Mouse (Mus musculus): ENCODE measurements around the gene Limch1. TPM values are rescaled to one million over a fixed set of nuclear protein-coding genes. Genes with fewer than 3 reads are reported as not detected.

The Limch1 gene
- polyA plus RNA-seq, 1 experiment from 2014 or later, result 368 TPM

DNA sequence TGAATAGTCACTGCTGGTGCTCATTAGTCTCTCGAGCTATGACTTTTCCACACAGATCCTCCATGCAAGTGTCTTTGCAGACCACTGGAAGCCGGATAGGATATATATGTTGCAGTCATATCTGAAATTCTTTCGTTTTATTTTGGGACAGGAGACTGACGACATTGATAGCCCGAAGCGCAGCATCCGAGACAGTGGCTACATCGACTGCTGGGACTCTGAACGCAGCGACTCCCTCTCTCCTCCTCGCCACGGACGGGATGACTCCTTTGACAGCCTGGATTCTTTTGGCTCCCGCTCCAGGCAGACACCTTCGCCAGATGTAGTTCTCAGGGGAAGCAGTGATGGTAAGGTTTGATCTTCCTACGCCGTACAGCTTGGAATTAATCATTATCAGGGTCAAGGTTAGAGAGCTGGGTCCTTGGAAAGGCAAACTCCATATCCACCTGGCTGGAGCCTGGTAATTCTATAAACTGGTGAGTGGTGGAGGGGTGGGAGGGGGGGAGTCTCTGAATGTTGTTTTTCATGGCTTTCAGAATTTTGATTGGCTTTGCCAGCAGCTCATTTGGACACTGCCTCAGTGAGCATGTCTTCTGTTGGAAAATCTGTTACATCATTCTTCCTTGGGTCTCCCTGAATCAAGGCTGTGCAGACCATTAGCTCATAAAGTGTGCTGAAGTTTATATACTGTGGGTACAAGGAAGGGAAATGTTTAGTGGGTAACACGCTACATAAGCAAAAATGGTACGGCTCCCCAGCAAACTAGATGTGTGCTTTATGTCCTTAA is 223.5 kb downstream of the Limch1 start:
- H3K27ac ChIP-seq (ENCODE audit: low read length), result no peak overlapping the region; the same call in 1 of the 2 replicates
- TF ChIP-seq CTCF (IDR thresholded peaks at IDR 0.05) (no peak), EP300 (IDR thresholded peaks at IDR 0.05) (no peak)

DNA sequence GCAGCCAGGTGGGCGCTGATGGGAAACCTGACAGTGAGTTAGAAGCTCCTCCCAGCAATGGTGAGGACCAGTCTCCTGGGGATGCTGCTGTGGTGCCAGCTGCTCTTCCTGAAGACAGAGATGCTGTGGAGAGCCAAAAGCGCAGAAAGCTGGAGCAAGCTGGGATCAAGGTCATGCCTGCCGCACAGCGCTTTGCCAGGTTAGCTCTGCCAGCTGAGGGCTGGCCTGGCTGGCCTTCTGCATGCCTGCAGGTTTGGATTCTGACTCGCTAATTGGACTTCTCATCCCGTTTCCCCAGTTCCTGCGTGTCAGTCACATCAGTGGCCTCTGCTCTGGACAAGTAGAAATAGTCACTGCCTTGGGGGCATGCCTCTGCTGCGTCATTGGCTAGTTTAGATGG is 230.0 kb downstream of the Limch1 start:
- H3K4me3 ChIP-seq (ENCODE audit: low read depth, low read length), result no peak overlapping the region
- TF ChIP-seq EP300 (IDR thresholded peaks at IDR 0.05), result no peak
- TF ChIP-seq CTCF (IDR thresholded peaks at IDR 0.05), result no peak
- H3K9me3 ChIP-seq (ENCODE audit: low read length), result no peaks in the 10 kb centered on the region
- H3K4me1 ChIP-seq (ENCODE audit: insufficient read depth, low read depth, low read length), result no peaks in the 10 kb centered on the region
- no peak for DNase-seq (ENCODE audit: low spot score)
- H3K27ac ChIP-seq (ENCODE audit: low read length), result no peak overlapping the region
- WGBS, result 90% methylated on average over 8 of the region's 8 CpGs
- ATAC-seq, result no peak
- no peak overlapping the region for H3K9ac ChIP-seq (replicated peaks; ENCODE audit: low read depth)
- H3K4me2 ChIP-seq (replicated peaks; ENCODE audit: low read depth, low read length), result no peak overlapping the region
- H3K36me3 ChIP-seq (ENCODE audit: insufficient read depth, low read length), result peaks cover 6% of the 10 kb centered on the region; the same call in 1 of the 2 replicates
- no peaks in the 10 kb centered on the region for H3K27me3 ChIP-seq (replicated peaks; ENCODE audit: insufficient read depth, low read length)

More for the DNA sequence above, 223.5 kb downstream of the Limch1 start:
- no peaks in the 10 kb centered on the region; the same call in 1 of the 2 replicates for H3K4me1 ChIP-seq (ENCODE audit: insufficient read depth, low read depth, low read length)
- DNase-seq (ENCODE audit: low spot score), result no peak
- 55% methylated on average over 19 of the region's 19 CpGs for WGBS
- no peak overlapping the region for H3K9ac ChIP-seq (replicated peaks; ENCODE audit: low read depth)
- no peak overlapping the region for H3K4me2 ChIP-seq (replicated peaks; ENCODE audit: low read depth, low read length)
- ATAC-seq, result no peak
- H3K9me3 ChIP-seq (ENCODE audit: low read length), result no peaks in the 10 kb centered on the region
- H3K36me3 ChIP-seq (ENCODE audit: insufficient read depth, low read length), result no peaks in the 10 kb centered on the region
- no peak overlapping the region for H3K4me3 ChIP-seq (ENCODE audit: low read depth, low read length)
- H3K27me3 ChIP-seq (replicated peaks; ENCODE audit: insufficient read depth, low read length), result no peaks in the 10 kb centered on the region

DNA sequence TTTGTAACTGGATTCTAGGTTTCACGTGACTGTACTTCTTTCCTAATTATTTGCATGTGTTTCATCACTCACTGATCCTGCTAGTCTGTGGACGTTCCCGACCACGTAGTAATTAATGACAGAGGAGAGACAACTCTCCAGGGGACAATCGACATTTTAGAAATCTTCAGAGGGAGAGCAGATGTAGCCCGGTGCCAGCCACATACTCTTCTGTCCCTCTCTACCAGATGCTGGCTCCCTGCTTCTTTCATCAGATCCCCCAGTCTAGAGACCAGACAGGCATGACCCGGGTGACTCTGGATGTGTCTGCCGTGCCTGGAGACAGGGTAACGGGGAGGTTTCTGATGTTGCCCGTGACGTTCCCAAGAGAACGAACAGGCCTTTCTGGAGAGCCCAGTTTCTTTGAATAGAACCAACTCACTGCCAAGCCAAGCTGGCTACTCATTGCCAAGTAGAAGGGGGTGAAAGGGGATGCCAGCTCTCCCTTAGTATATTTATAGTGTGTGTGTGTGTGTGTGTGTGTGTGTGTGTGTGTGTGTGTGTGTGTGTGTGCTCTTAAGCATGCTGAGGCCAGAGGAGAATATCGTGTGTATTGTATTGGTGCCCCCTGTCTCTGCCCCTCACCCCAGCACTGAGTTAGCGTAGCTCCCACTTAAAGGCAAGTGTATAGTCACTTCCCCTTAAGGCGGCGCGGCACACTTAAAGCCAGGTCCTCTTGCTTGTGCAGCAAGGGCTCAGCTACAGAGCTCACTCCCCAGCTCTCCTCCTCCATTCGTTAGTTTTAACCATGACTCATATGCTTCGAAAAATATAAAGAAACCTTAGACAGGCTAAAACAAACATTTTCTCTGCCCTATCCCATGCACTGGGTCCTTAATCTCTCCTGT is 233.9 kb downstream of the Limch1 start:
- peaks cover 7% of the 10 kb centered on the region; the same call in 1 of the 2 replicates for H3K36me3 ChIP-seq (ENCODE audit: insufficient read depth, low read length)
- TF ChIP-seq CTCF (IDR thresholded peaks at IDR 0.05) (no peak), EP300 (IDR thresholded peaks at IDR 0.05) (no peak)
- no peaks in the 10 kb centered on the region for H3K4me1 ChIP-seq (ENCODE audit: insufficient read depth, low read depth, low read length)
- peak overlapping the region; percentile 47; the same call in 1 of the 2 replicates for H3K27ac ChIP-seq (ENCODE audit: low read length)
- ATAC-seq (peak; percentile 82), DNase-seq (ENCODE audit: low spot score) (peak; percentile 76)
- H3K4me3 ChIP-seq (ENCODE audit: low read depth, low read length), result no peak overlapping the region
- H3K27me3 ChIP-seq (replicated peaks; ENCODE audit: insufficient read depth, low read length), result no peaks in the 10 kb centered on the region
- H3K9me3 ChIP-seq (ENCODE audit: low read length), result no peaks in the 10 kb centered on the region
- H3K4me2 ChIP-seq (replicated peaks; ENCODE audit: low read depth, low read length), result no peak overlapping the region; the same call in 1 of the 2 replicates
- H3K9ac ChIP-seq (replicated peaks; ENCODE audit: low read depth), result no peak overlapping the region
- 33% methylated on average over 19 of the region's 19 CpGs for whole genome bisulfite sequencing

DNA sequence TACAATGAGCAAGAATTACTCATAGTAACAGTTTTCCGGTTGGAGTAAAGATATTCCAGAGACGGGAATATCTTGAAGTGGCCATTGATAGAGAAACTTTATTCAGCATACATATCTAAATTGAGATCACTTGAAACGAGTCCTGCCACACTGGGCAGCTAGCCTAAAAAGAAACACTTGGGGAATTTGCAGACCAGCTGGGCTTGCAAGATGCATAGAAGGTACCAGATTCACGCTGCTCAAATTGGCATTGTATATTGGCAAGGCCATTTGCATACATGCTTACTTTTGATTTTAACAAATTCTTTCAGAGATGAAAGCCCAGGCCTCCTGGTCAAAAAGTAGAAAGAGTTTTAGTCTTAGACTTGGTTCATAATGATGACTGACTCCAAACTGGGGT is 235.2 kb downstream of the Limch1 start:
- TF ChIP-seq CTCF (IDR thresholded peaks at IDR 0.05) (no peak), EP300 (IDR thresholded peaks at IDR 0.05) (no peak)
- Histone ChIP-seq H3K36me3 (ENCODE audit: insufficient read depth, low read length) (0 out of 2 replicates have a peak, but pooled peaks cover 4% of the 10 kb centered on the region), H3K4me2 (replicated peaks; ENCODE audit: low read depth, low read length) (no peak overlapping the region), H3K27ac (ENCODE audit: low read length) (no peak overlapping the region), H3K4me1 (ENCODE audit: insufficient read depth, low read depth, low read length) (no peaks in the 10 kb centered on the region), H3K9ac (replicated peaks; ENCODE audit: low read depth) (no peak overlapping the region), H3K9me3 (ENCODE audit: low read length) (no peaks in the 10 kb centered on the region), H3K4me3 (ENCODE audit: low read depth, low read length) (no peak overlapping the region), H3K27me3 (replicated peaks; ENCODE audit: insufficient read depth, low read length) (no peaks in the 10 kb centered on the region)
- no peak for ATAC-seq
- no peak for DNase-seq (ENCODE audit: low spot score)
- WGBS, result 47% methylated on average over 4 of the region's 4 CpGs

DNA sequence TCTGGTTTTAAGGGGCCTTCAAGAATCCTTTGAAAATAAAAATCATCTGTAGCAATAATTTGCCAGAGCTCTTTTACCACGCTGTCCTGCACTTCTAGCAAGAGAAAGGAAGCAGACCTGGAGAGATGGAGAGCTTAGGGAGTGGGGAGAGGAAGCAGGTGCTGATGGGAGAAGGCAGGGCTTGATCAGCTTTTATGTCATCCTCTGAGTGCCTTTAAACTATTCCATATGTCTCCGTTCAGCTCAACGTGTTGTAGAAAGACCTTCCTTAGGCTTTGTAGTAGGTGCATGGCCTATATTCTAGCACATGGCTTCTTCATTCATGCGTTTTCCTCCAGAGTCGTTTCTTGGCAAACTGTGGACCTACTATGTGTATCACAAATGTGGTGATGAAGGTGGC is 237.5 kb downstream of the Limch1 start:
- H3K36me3 ChIP-seq (ENCODE audit: insufficient read depth, low read length), result 0 out of 2 replicates have a peak, but pooled peaks cover 4% of the 10 kb centered on the region
- H3K9me3 ChIP-seq (ENCODE audit: low read length), result no peaks in the 10 kb centered on the region
- DNase-seq (ENCODE audit: low spot score) (no peak), ATAC-seq (no peak)
- no peak overlapping the region for H3K4me2 ChIP-seq (replicated peaks; ENCODE audit: low read depth, low read length)
- TF ChIP-seq EP300 (IDR thresholded peaks at IDR 0.05), result no peak
- TF ChIP-seq CTCF (IDR thresholded peaks at IDR 0.05), result no peak
- no peak overlapping the region for H3K27ac ChIP-seq (ENCODE audit: low read length)
- H3K27me3 ChIP-seq (replicated peaks; ENCODE audit: insufficient read depth, low read length), result no peaks in the 10 kb centered on the region
- no peak overlapping the region for H3K9ac ChIP-seq (replicated peaks; ENCODE audit: low read depth)
- WGBS, result 84% methylated on average over 5 of the region's 5 CpGs
- no peaks in the 10 kb centered on the region for H3K4me1 ChIP-seq (ENCODE audit: insufficient read depth, low read depth, low read length)
- H3K4me3 ChIP-seq (ENCODE audit: low read depth, low read length), result no peak overlapping the region

DNA sequence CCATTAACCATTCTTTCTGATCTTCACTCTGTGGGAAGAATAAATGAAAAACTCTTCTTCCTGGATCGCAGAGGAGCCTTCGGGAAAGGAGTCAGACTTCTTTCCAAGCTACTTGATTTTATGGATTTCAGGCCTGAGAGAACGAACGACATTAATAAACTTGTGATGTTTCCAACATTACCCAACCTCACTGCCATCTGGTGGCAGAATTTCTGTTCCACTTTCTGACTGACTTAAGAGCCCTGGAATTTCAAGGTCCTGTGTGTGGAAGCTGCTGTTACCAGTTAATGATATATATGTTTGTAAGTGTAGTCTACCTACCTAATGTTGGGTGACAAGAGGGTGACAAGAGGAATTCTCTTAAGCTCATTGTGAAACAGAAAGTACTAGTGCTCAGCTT is 243.3 kb downstream of the Limch1 start:
- Histone ChIP-seq H3K4me1 (ENCODE audit: insufficient read depth, low read depth, low read length) (no peaks in the 10 kb centered on the region), H3K9ac (replicated peaks; ENCODE audit: low read depth) (no peak overlapping the region), H3K27me3 (replicated peaks; ENCODE audit: insufficient read depth, low read length) (no peaks in the 10 kb centered on the region), H3K9me3 (ENCODE audit: low read length) (no peaks in the 10 kb centered on the region), H3K27ac (ENCODE audit: low read length) (no peak overlapping the region), H3K4me2 (replicated peaks; ENCODE audit: low read depth, low read length) (no peak overlapping the region), H3K36me3 (ENCODE audit: insufficient read depth, low read length) (0 out of 2 replicates have a peak, but pooled peaks cover 7% of the 10 kb centered on the region), H3K4me3 (ENCODE audit: low read depth, low read length) (no peak overlapping the region)
- peak; percentile 63 for TF ChIP-seq CTCF (IDR thresholded peaks at IDR 0.05)
- TF ChIP-seq EP300 (IDR thresholded peaks at IDR 0.05), result no peak
- ATAC-seq, result no peak
- DNase-seq (ENCODE audit: low spot score), result peak; percentile 57
- 56% methylated on average over 4 of the region's 4 CpGs for WGBS
